In the genomic region with DNA sequence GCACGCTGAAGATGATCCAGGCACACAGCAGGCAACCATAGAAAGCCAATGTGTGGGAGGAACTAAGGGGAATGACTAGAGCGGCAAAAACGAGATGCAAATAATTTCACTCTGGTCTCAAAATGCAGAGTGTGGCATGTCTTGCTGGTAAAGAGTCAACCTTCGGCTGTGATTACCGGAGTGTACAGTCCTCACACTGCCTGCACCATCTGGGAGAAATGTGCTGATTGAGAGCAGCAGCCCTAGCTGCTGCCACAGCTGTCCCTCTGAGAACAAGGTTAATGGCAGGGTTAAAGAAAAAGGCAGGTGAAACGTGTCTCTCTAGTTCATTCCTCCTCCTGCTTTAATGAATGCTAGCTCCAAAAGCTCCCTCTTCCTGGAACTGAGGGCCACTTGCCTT, we compare ENCODE assay signal across 18 mouse cellular contexts.
"Had no signal": no experiment of that assay in that cellular context is flagged by ENCODE, and none has a peak within 500 bp of the region (broad histone marks: within the 10 kb centered on the region; RNA-seq: fewer than 3 reads in every experiment).

No protein-coding gene starts in this region.

- H3K9me3 ChIP-seq: lung, embryonic 15.5 days; megakaryocyte, embryonic 14.5 days; midbrain, embryonic 13.5 days; midbrain, embryonic 15.5 days; neural tube, embryonic 13.5 days; stomach, embryonic 15.5 days had no signal

- DNase-seq: liver, postnatal 0 days; lung, adult 2 months; lung, postnatal 14 days; lung, postnatal 36 days; right cerebral cortex, postnatal 14 days; thymus, adult 2 months; thymus, postnatal 25 days; thymus, postnatal 4 days had no signal

- H3K27me3 ChIP-seq: lung, embryonic 15.5 days; midbrain, embryonic 13.5 days; midbrain, embryonic 15.5 days; neural tube, embryonic 13.5 days; stomach, embryonic 15.5 days had no signal

- H3K4me1 ChIP-seq: lung, embryonic 15.5 days; megakaryocyte, embryonic 14.5 days; midbrain, embryonic 15.5 days; neural tube, embryonic 13.5 days; stomach, embryonic 15.5 days had no signal

- H3K4me2 ChIP-seq: lung, embryonic 15.5 days; midbrain, embryonic 11.5 days; midbrain, embryonic 13.5 days; midbrain, embryonic 15.5 days; neural tube, embryonic 13.5 days; stomach, embryonic 15.5 days had no signal

- ATAC-seq: liver, postnatal 0 days; lung, postnatal 0 days; midbrain, embryonic 15.5 days had no signal

- H3K27ac ChIP-seq: lung, embryonic 15.5 days; macrophage; midbrain, embryonic 13.5 days; midbrain, embryonic 15.5 days; neural tube, embryonic 13.5 days; stomach, embryonic 15.5 days; stomach, postnatal 0 days had no signal

- H3K9ac ChIP-seq: liver, postnatal 0 days; lung, embryonic 15.5 days; midbrain, embryonic 13.5 days; midbrain, embryonic 15.5 days; neural tube, embryonic 13.5 days; stomach, embryonic 15.5 days had no signal

- H3K4me3 ChIP-seq: lung, embryonic 15.5 days; megakaryocyte, embryonic 14.5 days; midbrain, embryonic 13.5 days; midbrain, embryonic 15.5 days; neural tube, embryonic 13.5 days; stomach, embryonic 15.5 days had no signal

- H3K36me3 ChIP-seq: lung, embryonic 15.5 days; midbrain, embryonic 13.5 days; midbrain, embryonic 15.5 days; neural tube, embryonic 13.5 days; stomach, embryonic 15.5 days had no signal
